Mouse (Mus musculus) adrenal gland, adult 8-10 months (tissue): ENCODE measurements around the gene Tmem97. TPM values are rescaled to one million over a fixed set of nuclear protein-coding genes. Genes with fewer than 3 reads are reported as not detected.
"Not testable (repeated sequence)": the region's sequence is repeated elsewhere in the genome, so short reads cannot be mapped to it uniquely, and the experiment has no call there.

Experiments
- DNase-seq: peaks from one replicate; pipeline ENCODE4 v3.0.0; 2022
- total RNA-seq, 4 experiments: library from RNA; stranded (reverse); gene quantifications; 2 replicates each; pipeline ENCODE4 v1.2.4; 2022

The Tmem97 gene
- 10 to 100 TPM; 46.3 to 65.0 (median 55.8) TPM for total RNA-seq

GRCm38 (mm10) chr11:78550168-78551058 lies at the start of gene Tmem97:
Tmem97 (minus strand) TSS chr11:78550777.
- DNase-seq: peak; percentile 97

GRCm38 (mm10) chr11:78600051-78600450 lies 49.5 kb upstream of the Tmem97 start:
- no peak for DNase-seq

DNA sequence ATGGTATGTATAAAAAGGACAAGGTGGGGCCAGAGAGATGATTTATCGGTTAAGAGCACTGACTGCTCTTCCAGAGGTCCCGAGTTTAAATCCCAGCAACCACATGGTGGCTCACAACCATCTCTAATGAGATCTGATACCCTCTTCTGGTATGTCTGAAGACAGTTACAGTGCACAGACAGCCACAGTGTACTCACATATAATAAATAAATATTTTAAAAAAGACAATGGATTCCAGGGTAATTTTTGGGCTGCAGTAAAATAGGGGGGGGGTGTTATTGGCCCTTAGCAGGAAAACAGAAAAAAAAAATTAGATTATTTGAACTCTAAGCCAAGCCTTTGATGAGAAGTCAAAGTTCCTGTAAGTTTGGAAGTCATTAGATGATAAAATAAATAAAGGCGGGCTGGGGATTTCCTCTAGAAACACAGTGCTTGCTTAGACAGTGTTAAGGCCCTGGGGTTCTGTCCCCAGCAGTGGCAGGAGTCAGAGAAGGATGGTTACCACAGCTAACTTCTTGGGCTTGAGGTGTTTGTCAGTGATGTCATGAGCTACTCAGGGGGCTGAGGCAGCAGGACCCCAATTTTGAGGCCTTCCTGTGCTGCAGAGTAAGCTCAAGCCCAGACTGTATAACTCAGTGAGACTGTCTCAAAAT lies 48.3 kb upstream of the Tmem97 start:
- no peak for DNase-seq

- no peak for DNase-seq
Observed at GRCm38 (mm10) chr11:78596750-78597149, 46.2 kb upstream of the Tmem97 start.

GRCm38 (mm10) chr11:78595773-78596172 lies 45.2 kb upstream of the Tmem97 start:
- no peak for DNase-seq

DNA sequence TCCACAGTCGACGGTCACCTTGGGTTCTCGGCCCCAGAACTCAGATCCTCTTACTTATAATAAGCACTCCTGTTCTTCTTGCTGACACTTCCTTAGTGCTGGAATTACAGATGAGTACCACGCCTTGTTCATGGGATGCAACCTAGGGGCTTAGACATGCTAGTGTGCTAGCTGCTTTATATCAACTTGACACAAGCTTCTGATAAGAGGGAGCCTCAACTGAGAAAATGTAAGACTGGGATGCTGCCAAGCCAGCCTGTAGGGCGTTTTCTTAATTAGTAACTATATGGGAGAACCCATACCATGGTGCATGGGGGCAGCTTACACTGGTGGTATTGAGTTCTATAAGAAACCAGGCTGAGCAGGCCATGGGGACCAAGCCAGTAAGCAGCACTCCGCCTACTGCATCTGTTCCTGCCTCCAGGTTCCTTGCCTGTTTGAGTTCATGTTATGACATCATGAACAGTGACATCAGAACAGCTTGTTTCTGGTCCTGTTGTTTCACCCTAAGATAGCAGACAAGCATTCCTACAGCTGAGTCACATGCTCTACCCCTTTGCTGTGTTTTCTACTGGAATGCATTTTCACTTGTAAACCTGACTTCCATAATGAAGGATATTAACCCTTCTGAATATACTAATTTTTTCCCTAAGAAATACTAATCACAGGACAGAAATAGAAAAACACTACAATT lies 43.8 kb upstream of the Tmem97 start:
- no peak for DNase-seq

DNA sequence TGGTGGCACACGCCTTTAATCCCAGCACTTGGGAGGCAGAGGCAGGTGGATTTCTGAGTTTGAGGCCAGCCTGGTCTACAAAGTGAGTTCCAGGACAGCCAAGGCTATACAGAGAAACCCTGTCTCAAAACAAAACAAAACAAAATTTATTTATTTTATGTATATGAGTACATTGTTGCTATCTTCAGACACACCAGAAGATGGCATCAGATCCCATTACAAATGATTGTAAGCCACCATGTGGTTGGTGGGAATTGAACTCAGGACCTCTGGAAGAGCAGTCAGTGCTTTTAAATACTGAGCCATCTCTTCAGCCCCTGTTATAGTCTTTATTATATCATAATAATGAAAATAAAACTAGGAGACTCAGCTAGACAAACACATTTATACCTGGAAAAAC lies 37.1 kb upstream of the Tmem97 start:
- not testable (repeated sequence) for DNase-seq

- DNase-seq: no peak
Observed at GRCm38 (mm10) chr11:78586099-78586498, 35.5 kb upstream of the Tmem97 start.

DNA sequence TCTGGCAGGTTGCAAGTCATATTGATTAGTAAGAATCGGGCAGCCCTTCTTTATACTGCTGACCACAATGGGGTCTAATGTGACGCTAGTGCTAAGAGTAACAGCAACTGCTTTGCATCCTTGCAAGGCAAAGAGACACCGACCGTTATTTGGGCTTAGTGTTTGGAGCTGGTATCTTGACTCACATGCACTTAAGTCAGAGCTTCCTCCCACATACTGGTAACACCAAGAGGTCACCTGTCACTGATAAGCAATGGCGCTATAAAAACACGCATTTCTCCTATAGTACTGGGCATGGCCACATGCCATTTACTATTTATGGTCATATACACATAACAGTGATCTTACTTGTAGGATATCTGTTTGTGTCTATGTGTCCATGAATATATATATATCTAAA lies 32.3 kb upstream of the Tmem97 start:
- no peak for DNase-seq

GRCm38 (mm10) chr11:78574975-78575374 lies 24.4 kb upstream of the Tmem97 start:
- no peak for DNase-seq

- no peak for DNase-seq
Observed at GRCm38 (mm10) chr11:78574536-78574935, 24.0 kb upstream of the Tmem97 start.

DNA sequence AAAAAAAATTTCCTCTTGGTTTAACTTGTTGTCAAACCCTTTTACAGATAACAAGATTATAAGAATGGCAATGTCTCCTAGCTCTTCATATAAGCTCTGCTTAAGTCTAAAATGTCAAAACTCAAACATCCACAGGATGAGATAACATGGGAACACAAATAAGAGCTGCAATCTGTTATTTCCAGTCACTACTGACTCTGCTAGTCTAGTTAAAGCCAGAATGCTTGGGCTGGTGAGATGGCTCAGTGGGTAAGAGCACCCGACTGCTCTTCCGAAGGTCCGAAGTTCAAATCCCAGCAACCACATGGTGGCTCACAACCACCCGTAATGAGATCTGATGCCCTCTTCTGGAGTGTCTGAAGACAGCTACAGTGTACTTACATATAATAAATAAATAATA lies 23.5 kb upstream of the Tmem97 start:
- not testable (repeated sequence) for DNase-seq

GRCm38 (mm10) chr11:78571854-78572253 lies 21.3 kb upstream of the Tmem97 start:
- no peak for DNase-seq

- DNase-seq: no peak
Observed at GRCm38 (mm10) chr11:78571441-78571840, 20.9 kb upstream of the Tmem97 start.

DNA sequence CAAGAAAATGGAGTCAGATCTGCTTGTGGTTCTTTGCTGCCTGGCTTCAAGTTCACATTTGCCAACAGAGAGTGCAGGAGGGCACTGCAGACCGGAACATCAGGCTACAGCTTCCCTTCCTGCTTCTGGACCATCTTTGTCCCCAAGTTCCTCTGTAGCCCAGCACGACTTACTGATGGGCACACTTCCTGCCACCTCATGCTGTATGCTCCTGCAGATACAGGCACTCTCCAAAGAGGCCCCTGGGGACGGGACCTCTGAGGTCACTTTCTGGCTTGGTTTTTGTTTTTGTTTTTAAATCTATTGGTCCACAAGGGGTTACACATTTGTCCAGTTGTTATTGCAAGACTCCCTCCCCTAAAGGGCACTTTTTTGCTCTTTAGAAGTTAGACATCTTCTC lies 19.2 kb upstream of the Tmem97 start:
- no peak for DNase-seq

DNA sequence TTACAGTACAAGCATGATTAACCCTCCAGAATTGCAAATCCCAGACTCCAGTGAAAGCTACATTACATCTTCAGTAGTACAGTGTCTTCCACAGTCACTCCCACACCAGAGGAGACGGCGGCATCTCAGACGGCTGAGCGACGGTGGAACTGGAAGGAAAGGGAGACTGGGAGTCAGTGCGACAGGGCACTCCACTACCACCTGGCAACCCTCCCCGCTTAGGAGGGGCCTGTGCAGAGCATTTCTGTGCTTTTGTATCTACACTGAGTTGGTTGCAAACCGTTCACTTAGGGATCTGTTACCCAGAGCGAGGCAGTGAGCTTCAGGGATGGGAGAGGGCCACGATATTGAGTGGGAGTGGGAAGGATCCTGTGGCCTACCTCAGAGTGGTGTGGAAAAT lies 18.2 kb upstream of the Tmem97 start:
- DNase-seq: no peak

- DNase-seq: no peak
Observed at GRCm38 (mm10) chr11:78567614-78568013, 17.0 kb upstream of the Tmem97 start.

GRCm38 (mm10) chr11:78566775-78567174 lies 16.2 kb upstream of the Tmem97 start:
- DNase-seq: no peak

- peak; percentile 60 for DNase-seq
Observed at GRCm38 (mm10) chr11:78560447-78560846, 9.9 kb upstream of the Tmem97 start.

GRCm38 (mm10) chr11:78557241-78557640 lies 6.7 kb upstream of the Tmem97 start:
- DNase-seq: no peak

- no peak for DNase-seq
Observed at GRCm38 (mm10) chr11:78556070-78556469, 5.5 kb upstream of the Tmem97 start.

DNA sequence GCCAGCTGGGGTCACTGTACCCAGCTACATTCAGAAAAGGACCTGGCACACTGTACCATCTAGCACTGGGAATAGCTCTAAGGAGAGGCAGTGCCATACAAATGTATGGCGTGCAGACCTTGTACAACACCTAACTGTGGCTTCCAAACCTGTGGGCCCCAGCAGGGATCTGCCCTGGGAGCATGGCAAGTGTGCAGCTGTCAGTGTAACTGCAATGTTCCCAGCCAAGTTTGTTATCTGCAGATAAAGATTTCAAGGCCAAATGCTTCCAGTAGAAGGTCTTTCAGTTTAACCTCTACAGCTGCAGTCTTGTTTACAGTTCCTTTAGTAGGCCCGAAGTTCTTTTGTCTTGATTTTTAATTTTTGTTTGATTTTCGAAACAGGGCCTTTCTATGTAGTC lies 5.0 kb upstream of the Tmem97 start:
- DNase-seq: peak; percentile 55

- no peak for DNase-seq
Observed at GRCm38 (mm10) chr11:78551059-78551398, 452 bp upstream of the Tmem97 start.
